Mouse (Mus musculus) forebrain, embryonic 12.5 days (tissue): Measurements from ENCODE around the gene Tedc2. TPM values are rescaled to one million over a fixed set of nuclear protein-coding genes. Genes with fewer than 3 reads are reported as not detected.
A peak's percentile ranks its signal among the peaks of the same experiment; 100 is the strongest.

Experiments used
- ATAC-seq: fragments of 200-750 bp; cut with Nextera tagmentation; 2 replicates; pipeline ENCODE4 v1.8.0; 2017; ENCODE audit warnings: moderate TSS enrichment; ENCODE audit not compliant: low FRiP score
- H3K27ac ChIP-seq: fragments of 300-500 bp; sonication (generic); 2 replicates; pipeline ENCODE4 v1.5.1; 2016; ENCODE audit warnings: mild to moderate bottlenecking
- H3K27me3 ChIP-seq: fragments of 300-500 bp; sonication (generic); 2 replicates; pipeline ENCODE4 v1.6.1; 2016; ENCODE audit warnings: mild to moderate bottlenecking
- H3K36me3 ChIP-seq: fragments of 300-500 bp; sonication (generic); replicated peaks from 2 replicates; pipeline ENCODE4 v1.6.1; 2016; ENCODE audit warnings: mild to moderate bottlenecking
- H3K4me1 ChIP-seq: fragments of 300-500 bp; sonication (generic); 2 replicates; pipeline ENCODE4 v1.6.1; 2016
- H3K4me2 ChIP-seq: fragments of 300-500 bp; sonication (generic); 2 replicates; pipeline ENCODE4 v1.6.1; 2016; ENCODE audit warnings: mild to moderate bottlenecking, moderate library complexity
- H3K4me3 ChIP-seq: fragments of 300-500 bp; sonication (generic); replicated peaks from 2 replicates; pipeline ENCODE4 v1.5.1; 2016; ENCODE audit warnings: mild to moderate bottlenecking
- H3K9ac ChIP-seq: fragments of 300-500 bp; sonication (generic); 2 replicates; pipeline ENCODE4 v1.6.1; 2016; ENCODE audit warnings: mild to moderate bottlenecking
- H3K9me3 ChIP-seq: fragments of 300-500 bp; sonication (generic); 2 replicates; pipeline ENCODE4 v1.6.1; 2016
- WGBS: fragments of 180-500 bp; shearing (Covaris S2); methylation state at CpG from one replicate; pipeline ENCODE4 v1.1.7; 2016; 5-methylcytosine and 5-hydroxymethylcytosine counted together
- polyA plus RNA-seq: library from polyadenylated mRNA; unstranded; fragments of >200 nt; fragmentation: Nextera tagmentation; extraction: Ambion mirVana; gene quantifications from 2 replicates; pipeline ENCODE4 v1.2.1, GENCODE M21; 2016

Gene Tedc2
- polyA plus RNA-seq, 1 experiment from 2014 or later: 16.7 TPM

- Histone ChIP-seq H3K9ac (no peak overlapping the region), H3K4me3 (no peak overlapping the region), H3K27ac (no peak overlapping the region), H3K4me2 (no peak overlapping the region), H3K4me1 (no peaks in the 10 kb centered on the region), H3K36me3 (peaks cover 100% of the 10 kb centered on the region), H3K9me3 (no peaks in the 10 kb centered on the region), H3K27me3 (no peaks in the 10 kb centered on the region)
- ATAC-seq: no peak
- 96% methylated on average over 7 of the region's 7 CpGs for WGBS
Measured at GRCm38 (mm10) chr17:24236921-24237320, 16.3 kb upstream of the Tedc2 start.

DNA sequence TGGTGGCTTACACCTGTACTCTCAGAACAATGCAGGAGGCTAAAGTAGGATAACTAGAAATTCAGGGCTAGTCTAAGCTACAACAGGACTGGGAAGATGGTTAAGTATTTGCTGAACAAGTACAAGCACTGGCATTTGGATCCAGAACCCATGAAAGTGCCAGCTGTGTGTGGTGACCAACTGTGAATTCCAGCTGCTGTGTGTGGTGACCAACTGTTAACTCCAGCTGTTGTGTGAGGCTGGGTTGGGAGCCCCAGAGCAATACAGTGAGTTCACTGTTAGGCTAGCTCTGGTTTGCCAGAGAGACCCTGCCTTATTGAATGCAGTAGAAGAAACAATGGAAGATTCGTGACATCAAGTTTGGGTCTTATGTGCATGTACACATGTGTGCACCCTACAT lies 15.8 kb upstream of the Tedc2 start:
- Histone ChIP-seq H3K9ac (no peak overlapping the region), H3K27ac (no peak overlapping the region), H3K27me3 (no peaks in the 10 kb centered on the region), H3K36me3 (peaks cover 100% of the 10 kb centered on the region), H3K9me3 (no peaks in the 10 kb centered on the region), H3K4me3 (no peak overlapping the region), H3K4me1 (no peaks in the 10 kb centered on the region), H3K4me2 (no peak overlapping the region)
- 100% methylated on average over 1 of the region's 1 CpGs for WGBS
- ATAC-seq: no peak

DNA sequence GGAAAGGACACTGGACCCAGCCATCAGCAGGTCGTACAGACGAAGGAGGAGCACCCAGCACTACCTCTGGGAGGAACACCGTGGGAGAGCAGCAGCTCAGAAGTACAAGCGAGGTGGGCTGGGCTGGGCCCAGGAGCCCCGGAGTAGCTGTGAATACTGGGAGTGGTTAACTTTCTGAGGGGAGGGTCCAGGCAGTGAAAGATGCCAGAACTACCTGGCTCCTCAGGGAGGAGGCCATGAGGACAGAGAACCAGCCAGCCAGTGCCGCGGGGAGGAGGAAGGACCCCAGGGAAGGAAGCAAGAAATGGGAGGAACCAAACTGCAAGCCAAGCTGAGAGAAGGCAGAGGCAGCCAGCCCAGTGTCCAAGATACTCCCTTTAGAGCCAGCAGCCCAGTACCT lies 7.3 kb upstream of the Tedc2 start:
- Histone ChIP-seq H3K4me2 (no peak overlapping the region), H3K36me3 (peaks cover 98% of the 10 kb centered on the region), H3K4me1 (no peaks in the 10 kb centered on the region), H3K9me3 (no peaks in the 10 kb centered on the region), H3K27me3 (no peaks in the 10 kb centered on the region), H3K27ac (no peak overlapping the region), H3K9ac (no peak overlapping the region), H3K4me3 (no peak overlapping the region)
- ATAC-seq: no peak
- WGBS: 91% methylated on average over 7 of the region's 7 CpGs

- H3K4me3 ChIP-seq: no peak overlapping the region
- no peak overlapping the region for H3K4me2 ChIP-seq
- H3K4me1 ChIP-seq: no peaks in the 10 kb centered on the region
- no peak overlapping the region for H3K27ac ChIP-seq
- 93% methylated on average over 8 of the region's 8 CpGs for whole genome bisulfite sequencing
- no peaks in the 10 kb centered on the region for H3K9me3 ChIP-seq
- peaks cover 91% of the 10 kb centered on the region for H3K36me3 ChIP-seq
- no peak for ATAC-seq
- no peak overlapping the region for H3K9ac ChIP-seq
- no peaks in the 10 kb centered on the region for H3K27me3 ChIP-seq
Measured at GRCm38 (mm10) chr17:24226721-24227120, 6.1 kb upstream of the Tedc2 start.

- no peak for ATAC-seq
- no peak overlapping the region for H3K27ac ChIP-seq
- H3K4me1 ChIP-seq: peaks cover 4% of the 10 kb centered on the region; the same call in 1 of the 2 replicates
- WGBS: 92% methylated on average over 5 of the region's 5 CpGs
- H3K9ac ChIP-seq: no peak overlapping the region
- H3K36me3 ChIP-seq: peaks cover 82% of the 10 kb centered on the region
- no peak overlapping the region for H3K4me2 ChIP-seq
- H3K4me3 ChIP-seq: no peak overlapping the region
- H3K27me3 ChIP-seq: no peaks in the 10 kb centered on the region
- H3K9me3 ChIP-seq: no peaks in the 10 kb centered on the region
Measured at GRCm38 (mm10) chr17:24225851-24226250, 5.2 kb upstream of the Tedc2 start.

- Histone ChIP-seq H3K27ac (no peak overlapping the region), H3K27me3 (no peaks in the 10 kb centered on the region), H3K4me1 (peaks cover 9% of the 10 kb centered on the region), H3K4me3 (no peak overlapping the region), H3K9ac (no peak overlapping the region), H3K9me3 (no peaks in the 10 kb centered on the region), H3K36me3 (peaks cover 71% of the 10 kb centered on the region), H3K4me2 (no peak overlapping the region)
- 90% methylated on average over 10 of the region's 10 CpGs for WGBS
- ATAC-seq: no peak
Measured at GRCm38 (mm10) chr17:24224741-24225140, 4.1 kb upstream of the Tedc2 start.

DNA sequence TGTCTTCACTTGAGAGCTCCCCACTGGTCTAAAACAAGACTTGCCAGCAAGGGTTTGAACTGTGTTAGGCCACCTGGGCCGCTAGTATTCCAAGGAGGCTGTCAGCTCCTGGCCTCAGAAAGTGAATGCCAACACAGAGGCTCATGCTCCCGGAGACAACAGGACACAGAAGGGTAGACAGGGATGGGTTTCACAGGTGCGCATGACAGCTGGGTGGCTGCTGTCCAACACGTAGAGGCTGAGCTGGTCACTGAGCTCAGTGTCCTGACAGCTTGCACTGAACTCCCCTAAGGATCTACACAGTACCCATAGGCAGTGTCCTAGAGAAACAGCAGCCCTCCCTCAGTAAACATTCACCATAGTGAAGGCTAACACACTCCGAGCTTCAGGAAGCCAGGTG lies 2.9 kb upstream of the Tedc2 start:
- Histone ChIP-seq H3K4me2 (no peak overlapping the region), H3K4me1 (peaks cover 18% of the 10 kb centered on the region), H3K27ac (no peak overlapping the region), H3K9me3 (no peaks in the 10 kb centered on the region), H3K9ac (no peak overlapping the region), H3K4me3 (no peak overlapping the region), H3K36me3 (peaks cover 61% of the 10 kb centered on the region), H3K27me3 (no peaks in the 10 kb centered on the region)
- 88% methylated on average over 5 of the region's 5 CpGs for WGBS
- ATAC-seq: no peak

GRCm38 (mm10) chr17:24222653-24223052 lies 2.0 kb upstream of the Tedc2 start:
- peaks cover 61% of the 10 kb centered on the region for H3K36me3 ChIP-seq
- WGBS: 88% methylated on average over 6 of the region's 6 CpGs

DNA sequence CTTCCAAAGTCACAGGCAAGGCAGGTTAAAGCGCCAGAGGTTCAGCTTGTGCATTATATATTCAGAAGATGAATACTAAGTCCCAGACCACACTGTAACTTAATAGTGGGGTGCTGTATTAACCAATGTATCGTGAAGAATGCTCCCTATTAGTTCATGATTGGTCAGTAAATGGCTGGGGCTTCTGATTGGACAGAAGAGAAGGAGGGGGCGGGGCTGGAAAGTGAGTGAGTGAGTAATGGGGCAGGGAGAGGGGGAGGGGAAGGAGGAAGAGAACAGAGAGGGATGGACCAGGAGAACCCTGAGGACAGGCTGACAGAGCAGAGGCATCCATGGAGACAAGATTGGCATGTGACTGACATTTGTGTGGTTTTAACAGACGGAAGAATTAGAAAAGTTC lies 3.8 kb downstream of the Tedc2 start:
- H3K4me2 ChIP-seq: no peak overlapping the region
- H3K36me3 ChIP-seq: peaks cover 37% of the 10 kb centered on the region
- peaks cover 21% of the 10 kb centered on the region for H3K4me1 ChIP-seq
- no peaks in the 10 kb centered on the region for H3K9me3 ChIP-seq
- H3K9ac ChIP-seq: no peak overlapping the region
- no peak for ATAC-seq
- H3K4me3 ChIP-seq: no peak overlapping the region
- WGBS: 66% methylated on average over 4 of the region's 4 CpGs
- H3K27ac ChIP-seq: no peak overlapping the region
- no peaks in the 10 kb centered on the region for H3K27me3 ChIP-seq

More at GRCm38 (mm10) chr17:24222653-24223052, 2.0 kb upstream of the Tedc2 start:
- H3K9ac ChIP-seq: no peak overlapping the region
- no peaks in the 10 kb centered on the region for H3K9me3 ChIP-seq
- H3K27me3 ChIP-seq: no peaks in the 10 kb centered on the region
- no peak overlapping the region for H3K27ac ChIP-seq
- H3K4me2 ChIP-seq: no peak overlapping the region
- H3K4me1 ChIP-seq: peaks cover 18% of the 10 kb centered on the region
- no peak overlapping the region for H3K4me3 ChIP-seq
- ATAC-seq: no peak

- ATAC-seq: no peak
- WGBS: 84% methylated on average over 6 of the region's 6 CpGs
- Histone ChIP-seq H3K4me2 (no peak overlapping the region), H3K4me1 (peaks cover 39% of the 10 kb centered on the region), H3K27ac (no peak overlapping the region), H3K4me3 (no peak overlapping the region), H3K9ac (no peak overlapping the region), H3K36me3 (peaks cover 34% of the 10 kb centered on the region), H3K9me3 (no peaks in the 10 kb centered on the region), H3K27me3 (peaks cover 24% of the 10 kb centered on the region)
Measured at GRCm38 (mm10) chr17:24213186-24213585, 7.5 kb downstream of the Tedc2 start.

DNA sequence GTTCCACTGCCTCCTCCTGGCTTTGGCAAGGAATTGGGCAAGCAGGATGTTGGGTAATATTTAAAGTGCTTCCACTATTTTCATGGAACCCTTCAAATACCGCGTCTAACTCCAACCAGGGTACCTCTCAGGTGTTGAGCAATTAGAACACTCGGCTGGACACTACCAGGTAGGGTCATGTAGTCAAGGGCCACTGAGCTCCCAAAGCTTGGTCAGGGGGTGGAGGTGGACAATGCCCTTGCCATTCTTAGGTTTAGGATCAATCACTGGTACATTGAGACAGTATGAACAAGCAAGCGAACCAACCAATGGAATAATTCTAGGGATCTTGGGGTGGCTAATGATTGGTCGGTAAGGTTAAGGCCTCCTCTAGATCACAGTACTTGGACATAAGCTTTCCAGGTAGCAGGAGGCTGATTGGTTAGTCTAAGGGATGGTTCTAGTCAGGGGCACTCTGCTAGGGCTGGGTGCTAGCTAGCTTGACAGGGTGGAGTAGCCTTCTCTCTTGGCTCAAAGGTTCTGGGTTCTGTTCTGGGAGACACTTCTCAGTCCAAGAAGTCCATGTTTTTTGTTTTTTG lies 8.1 kb downstream of the Tedc2 start:
- peaks cover 27% of the 10 kb centered on the region for H3K36me3 ChIP-seq
- H3K9me3 ChIP-seq: no peaks in the 10 kb centered on the region
- H3K27ac ChIP-seq: no peak overlapping the region
- H3K9ac ChIP-seq: no peak overlapping the region
- peaks cover 45% of the 10 kb centered on the region for H3K4me1 ChIP-seq
- peak overlapping the region; percentile 94 for H3K4me2 ChIP-seq
- 31% methylated on average over 5 of the region's 5 CpGs for WGBS
- ATAC-seq: no peak
- peaks cover 31% of the 10 kb centered on the region for H3K27me3 ChIP-seq
- peak overlapping the region; percentile 50 for H3K4me3 ChIP-seq

DNA sequence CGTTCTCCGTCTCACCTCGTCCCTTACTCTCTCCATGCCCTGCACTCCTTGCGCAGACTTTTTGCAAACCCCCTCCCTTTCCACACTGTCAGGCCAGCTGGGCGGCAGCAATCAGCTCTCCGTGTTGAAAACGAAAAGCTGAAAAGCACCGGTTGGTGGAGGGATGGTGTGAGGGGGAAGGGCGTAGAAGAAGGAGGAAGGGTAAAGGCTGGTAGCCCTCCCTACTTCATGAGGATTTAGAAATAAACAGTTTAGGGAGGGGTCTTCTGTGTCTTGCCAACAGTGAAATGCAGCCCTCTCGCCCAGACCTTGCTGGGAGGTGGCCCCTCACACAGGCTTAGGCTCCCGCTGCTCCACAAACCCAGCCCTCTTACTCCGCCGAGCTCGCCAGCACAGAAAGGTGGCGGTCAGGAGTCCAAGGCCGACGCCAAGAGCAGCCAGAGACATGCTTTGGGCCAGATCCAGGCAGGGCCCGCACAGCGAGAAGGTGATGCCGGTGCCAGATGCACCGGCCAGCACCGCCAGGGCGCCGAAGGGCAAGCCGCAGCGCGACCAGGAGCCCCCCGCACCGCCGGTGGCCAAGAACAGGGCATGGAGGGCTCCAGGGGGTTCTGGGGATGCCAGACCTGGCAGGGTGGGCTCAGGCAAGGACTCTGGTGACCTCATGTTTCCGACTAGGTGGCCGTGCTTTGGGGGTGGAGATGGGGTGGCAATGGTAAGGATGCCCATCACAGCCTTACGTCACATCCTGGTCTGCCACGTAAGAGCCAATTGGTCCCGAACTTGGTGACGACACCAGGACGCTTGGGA lies 8.8 kb downstream of the Tedc2 start:
- H3K36me3 ChIP-seq: peaks cover 21% of the 10 kb centered on the region
- WGBS: 1% methylated on average over 37 of the region's 37 CpGs
- H3K4me3 ChIP-seq: peak overlapping the region; percentile 50
- peak overlapping the region; percentile 75 for H3K9ac ChIP-seq
- H3K27ac ChIP-seq: peak overlapping the region; percentile 75
- peak; percentile 40 for ATAC-seq
- no peaks in the 10 kb centered on the region for H3K9me3 ChIP-seq
- H3K27me3 ChIP-seq: peaks cover 38% of the 10 kb centered on the region
- peaks cover 52% of the 10 kb centered on the region for H3K4me1 ChIP-seq
- peak overlapping the region; percentile 94 for H3K4me2 ChIP-seq

DNA sequence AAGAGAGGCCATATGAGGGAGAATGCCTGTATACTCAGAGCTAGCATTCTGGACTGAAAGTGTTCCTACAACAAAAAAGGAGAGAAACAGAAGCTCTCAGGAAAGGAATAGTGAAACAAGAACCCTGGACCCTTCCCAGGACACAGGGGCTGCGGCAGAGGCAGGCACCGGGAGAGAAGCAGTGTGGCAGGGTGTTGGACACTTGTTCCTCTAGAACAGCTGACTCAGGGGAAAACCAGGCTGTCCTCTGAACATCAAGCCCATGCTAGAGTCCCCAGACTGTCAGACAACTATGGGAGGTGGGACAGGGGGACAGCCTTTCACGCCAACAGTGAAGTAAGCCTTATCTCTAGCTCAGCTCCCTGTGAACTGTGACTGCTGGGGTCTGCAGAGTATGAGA lies 10.1 kb downstream of the Tedc2 start:
- H3K4me3 ChIP-seq: no peak overlapping the region
- no peak overlapping the region for H3K4me2 ChIP-seq
- no peaks in the 10 kb centered on the region for H3K9me3 ChIP-seq
- no peak for ATAC-seq
- peaks cover 9% of the 10 kb centered on the region for H3K36me3 ChIP-seq
- WGBS: 89% methylated on average over 3 of the region's 3 CpGs
- peak overlapping the region; percentile 75; the same call in 1 of the 2 replicates for H3K27ac ChIP-seq
- no peak overlapping the region for H3K9ac ChIP-seq
- H3K27me3 ChIP-seq: peaks cover 48% of the 10 kb centered on the region
- peaks cover 65% of the 10 kb centered on the region for H3K4me1 ChIP-seq
